Mouse (Mus musculus) intestine, postnatal 0 days (tissue): Measurements from ENCODE around the gene Cd53. TPM values are rescaled to one million over a fixed set of nuclear protein-coding genes. Genes with fewer than 3 reads are reported as not detected.
A peak's percentile ranks its signal among the peaks of the same experiment; 100 is the strongest.

Source experiments
- ATAC-seq: fragments of 200-750 bp; cut with Nextera tagmentation; 2 replicates; pipeline ENCODE4 v1.8.0; 2017; ENCODE audit warnings: mild to moderate bottlenecking, moderate TSS enrichment, moderate library complexity
- H3K27ac ChIP-seq: fragments of 300-500 bp; sonication (generic); 2 replicates; pipeline ENCODE4 v1.5.1; 2014; ENCODE audit warnings: mild to moderate bottlenecking, low read depth, low read length, moderate library complexity
- H3K27me3 ChIP-seq: fragments of 300-500 bp; sonication (generic); replicated peaks from 2 replicates; pipeline ENCODE4 v1.6.1; 2014; ENCODE audit warnings: low read length, mixed read lengths; ENCODE audit not compliant: control insufficient read depth, insufficient read depth
- H3K36me3 ChIP-seq: fragments of 300-500 bp; sonication (generic); 2 replicates; pipeline ENCODE4 v1.6.1; 2014; ENCODE audit warnings: mild to moderate bottlenecking, moderate library complexity; ENCODE audit not compliant: control insufficient read depth, insufficient read depth
- H3K4me1 ChIP-seq: fragments of 300-500 bp; sonication (generic); replicated peaks from 2 replicates; pipeline ENCODE4 v1.6.1; 2014; ENCODE audit warnings: antibody characterized with exemption, low read length, mixed read lengths; ENCODE audit not compliant: control insufficient read depth, insufficient read depth
- H3K4me2 ChIP-seq: fragments of 300-500 bp; sonication (generic); replicated peaks from 2 replicates; pipeline ENCODE4 v1.6.1; 2014; ENCODE audit warnings: low read depth, mild to moderate bottlenecking, moderate library complexity
- H3K4me3 ChIP-seq: fragments of 300-500 bp; sonication (generic); 2 replicates; pipeline ENCODE4 v1.5.1; 2014; ENCODE audit warnings: low read depth, low read length
- H3K9ac ChIP-seq: fragments of 300-500 bp; sonication (generic); 2 replicates; pipeline ENCODE4 v1.6.1; 2014; ENCODE audit warnings: mild to moderate bottlenecking, low read depth, low read length
- H3K9me3 ChIP-seq: fragments of 300-500 bp; sonication (generic); 2 replicates; pipeline ENCODE4 v1.6.1; 2016; ENCODE audit warnings: mixed run types; ENCODE audit not compliant: control insufficient read depth
- CTCF ChIP-seq: sonication (generic); IDR thresholded peaks from 2 replicates; pipeline ENCODE4 v1.5.1; 2016; ENCODE audit warnings: low read depth, mild to moderate bottlenecking, control low read depth, antibody characterized with exemption, moderate library complexity
- WGBS: fragments of 180-500 bp; shearing (Covaris S2); extraction: QIAGEN DNeasy Blood & Tissue Kit; methylation state at CpG from one replicate; pipeline ENCODE4 v1.1.7; 2014; 5-methylcytosine and 5-hydroxymethylcytosine counted together
- polyA plus RNA-seq: library from polyadenylated mRNA; unstranded; fragments of >200 nt; fragmentation: Nextera tagmentation; extraction: Ambion mirVana; gene quantifications from 2 replicates; pipeline ENCODE4 v1.2.1, GENCODE M21; 2015

The Cd53 gene
- polyA plus RNA-seq, 1 experiment from 2014 or later: 8.0 TPM

DNA sequence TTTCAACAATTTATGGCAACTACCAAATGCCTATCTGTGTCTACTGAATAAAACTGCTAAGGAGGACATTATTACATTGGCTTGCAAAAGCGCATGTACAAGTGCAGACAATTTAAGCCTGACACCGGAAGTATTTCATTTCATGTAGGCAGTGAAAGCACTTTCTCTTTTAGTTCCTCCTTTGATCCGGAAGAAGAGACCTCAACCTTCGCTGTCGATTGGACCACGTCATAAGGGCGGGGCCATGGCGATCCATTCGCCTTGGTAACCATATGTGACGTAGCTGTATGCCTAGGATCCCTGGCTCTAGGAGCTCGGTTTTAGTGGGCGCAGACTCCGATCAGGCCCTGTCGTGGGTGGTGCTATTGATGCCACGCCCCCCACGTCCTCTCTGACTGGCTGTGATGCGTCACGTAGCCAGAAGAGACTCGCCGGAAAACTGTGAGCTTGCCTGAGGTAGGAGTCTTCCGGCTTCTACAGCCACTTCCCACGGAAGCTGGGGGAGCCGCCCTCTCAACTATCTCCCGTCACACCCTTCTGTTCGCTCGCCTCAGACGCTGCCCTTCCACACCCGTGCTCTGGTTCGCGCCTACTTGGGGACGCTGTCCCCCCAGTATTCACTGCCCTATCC lies 68.4 kb downstream of the Cd53 start:
- peak overlapping the region; percentile 98 for H3K27ac ChIP-seq
- H3K4me2 ChIP-seq: peak overlapping the region; percentile 73
- no peaks in the 10 kb centered on the region for H3K9me3 ChIP-seq
- no peaks in the 10 kb centered on the region for H3K36me3 ChIP-seq
- H3K4me1 ChIP-seq: no peaks in the 10 kb centered on the region
- H3K27me3 ChIP-seq: no peaks in the 10 kb centered on the region
- peak overlapping the region; percentile 72 for H3K9ac ChIP-seq
- H3K4me3 ChIP-seq: peak overlapping the region; percentile 64
- WGBS: 2% methylated on average over 31 of the region's 31 CpGs
- TF ChIP-seq CTCF: no peak
- peak; percentile 99 for ATAC-seq

Other genes starting within 250 kb of the Cd53 start
- gene Dram2, start 242.4 kb downstream of the Cd53 start, polyA plus RNA-seq: 122 and 131 TPM in 2 replicates
- gene Cept1, start 242.3 kb downstream of the Cd53 start, polyA plus RNA-seq: 67.9 and 71.3 TPM in 2 replicates
- 12.1 and 13.8 TPM in 2 replicates for gene Lrif1, start 105.2 kb downstream of the Cd53 start, polyA plus RNA-seq
- gene Olfr266, start 36.1 kb upstream of the Cd53 start, polyA plus RNA-seq: not detected in 2 replicates
- gene Kcna3, start 246.0 kb upstream of the Cd53 start, polyA plus RNA-seq: 0.13 and 0.29 TPM in 2 replicates